Mouse (Mus musculus): ENCODE measurements around the gene Slc25a11. TPM values are rescaled to one million over a fixed set of nuclear protein-coding genes. Genes with fewer than 3 reads are reported as not detected.

Gene Slc25a11
- total RNA-seq, 2 experiments from 2014 or later, result 264 to 408 TPM

DNA sequence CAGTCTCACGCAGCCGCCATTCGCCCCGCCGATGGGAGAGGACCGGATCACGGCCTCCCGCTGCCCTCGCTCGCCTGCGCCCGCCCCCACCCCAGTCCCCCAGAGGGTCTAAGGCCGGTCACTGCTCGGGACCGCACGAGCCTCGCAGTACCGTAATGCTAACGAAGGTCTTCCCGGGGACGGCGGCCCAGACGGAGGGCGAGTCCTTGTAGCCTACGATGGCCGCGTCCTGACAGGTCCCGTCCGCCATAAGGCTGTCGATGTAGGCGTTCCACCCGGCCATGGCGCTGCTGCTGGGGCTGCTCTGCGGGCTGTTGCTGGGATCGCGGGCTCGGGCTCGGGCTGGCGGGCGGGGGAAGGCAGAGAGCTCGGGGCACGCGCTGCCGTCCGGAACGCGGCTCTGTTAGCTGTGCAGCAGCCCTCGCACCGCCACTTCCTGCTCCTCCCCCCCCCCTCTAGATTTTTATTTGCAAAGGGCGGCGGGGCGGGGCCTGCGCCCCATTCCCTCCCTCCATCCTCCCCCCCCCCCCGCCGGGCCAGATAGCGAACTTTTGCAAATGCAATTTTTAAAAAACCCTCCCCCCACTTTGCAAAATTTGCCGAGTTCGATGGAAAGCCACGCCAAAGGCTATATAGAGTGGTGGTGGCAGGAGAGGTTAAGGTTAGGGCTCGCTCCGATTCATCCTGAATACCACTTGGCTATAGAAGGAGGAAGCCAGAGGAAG is 7.1 kb upstream of the Slc25a11 start, which contains the start of gene Pfn1:
TSS of gene Pfn1 (minus strand) at position 447 of the 725 bp plus-strand sequence.
- intact Hi-C loops (cut with DNase I), result loop anchor here (1.0 to 2.0 kb wide), 3 partner anchors 14 to 46 kb away; partner anchors contain the start of genes Camta2, Inca1, Kif1c and Spag7
- peak; percentile 88 for DNase-seq
- Histone ChIP-seq H3K4me3 (peak within 1 kb of the TSS; percentile 94), H3K27ac (peak within 1 kb of the TSS; percentile 92)
- no peak for TF ChIP-seq CTCF (IDR thresholded peaks at IDR 0.05)

DNA sequence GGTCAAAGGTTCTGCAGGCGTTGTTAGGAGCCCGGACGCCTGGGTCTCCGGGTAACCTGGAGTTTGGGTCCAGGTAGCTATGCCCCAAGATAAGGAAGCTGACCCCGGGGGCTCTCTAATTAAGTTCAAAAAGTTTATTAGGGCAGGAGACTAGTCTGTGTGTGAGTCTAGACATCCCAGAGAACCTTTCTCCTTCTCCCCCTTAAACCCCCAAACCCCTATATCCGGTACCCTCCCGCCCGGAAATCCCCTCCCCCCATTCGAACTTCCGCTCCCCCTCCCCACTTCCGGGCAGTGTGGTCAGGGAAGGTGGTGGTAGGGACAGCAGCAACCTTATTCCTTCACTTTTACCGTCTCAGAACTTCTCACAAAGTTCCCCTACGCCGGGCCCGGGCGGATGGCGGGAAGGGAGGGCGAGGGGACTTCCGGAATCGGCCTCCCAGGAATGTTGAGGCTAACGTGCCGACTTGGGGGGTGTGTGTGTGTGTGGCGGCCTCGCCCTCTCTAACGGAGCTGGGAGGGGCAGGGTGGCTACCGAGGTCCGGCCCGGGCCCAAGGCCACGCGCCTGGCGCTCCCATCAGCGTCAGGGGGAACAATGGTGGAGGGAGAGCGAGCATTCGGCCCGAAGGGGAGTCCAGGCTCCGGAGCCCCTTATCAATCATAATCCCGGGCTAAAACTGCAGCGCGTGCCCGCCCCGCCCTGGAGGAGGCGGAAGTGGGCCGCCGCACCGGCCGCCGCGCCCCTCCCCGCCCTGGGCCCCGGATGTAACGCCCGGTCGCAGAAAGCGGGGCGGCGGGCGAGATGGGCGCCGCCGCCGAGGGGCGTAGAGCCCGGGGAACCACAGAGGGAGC is 6.3 kb upstream of the Slc25a11 start:
- DNase-seq, result peak; percentile 80
- Histone ChIP-seq H3K27ac (peak overlapping the region; percentile 92), H3K4me3 (peak overlapping the region; percentile 94)
- no peak for TF ChIP-seq CTCF (IDR thresholded peaks at IDR 0.05)
- intact Hi-C loops (cut with DNase I), result loop anchor here (1.0 to 2.0 kb wide), 3 partner anchors 15 to 47 kb away; partner anchors contain the start of genes Camta2, Inca1, Kif1c and Spag7

DNA sequence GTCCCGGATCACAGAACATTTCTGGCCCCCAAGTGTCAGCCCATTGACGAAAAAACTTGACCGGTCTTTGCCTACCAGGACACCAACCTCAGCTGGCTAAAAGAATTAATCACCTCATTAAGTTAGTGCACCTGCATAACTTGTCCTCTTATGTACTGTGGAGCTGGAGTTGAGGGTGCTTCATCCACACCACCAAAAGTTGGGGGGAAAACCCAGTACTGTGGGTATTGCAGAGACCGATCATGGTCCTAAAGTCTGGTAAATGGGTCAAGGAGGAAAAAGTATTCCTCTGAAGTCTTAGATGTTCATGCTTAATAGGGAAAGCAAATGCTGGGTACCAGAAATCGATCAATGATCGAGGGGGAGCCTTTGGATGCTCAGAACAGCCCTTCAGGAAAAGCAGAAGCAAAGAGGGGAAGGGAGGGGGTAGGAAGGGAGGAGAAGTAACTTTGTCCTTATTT is 5.6 kb upstream of the Slc25a11 start:
- intact Hi-C loops (cut with DNase I), result no loop called here
- no peak for TF ChIP-seq CTCF (IDR thresholded peaks at IDR 0.05)
- no peak for DNase-seq
- H3K27ac ChIP-seq, result peak overlapping the region; percentile 92
- H3K4me3 ChIP-seq, result peak overlapping the region; percentile 94

GRCm38 (mm10) chr11:70652029-70652883 is 5.0 kb upstream of the Slc25a11 start:
- Histone ChIP-seq H3K27ac (peak overlapping the region; percentile 92), H3K4me3 (peak overlapping the region; percentile 94)
- no peak for DNase-seq
- intact Hi-C loops (cut with DNase I), result no loop called here
- no peak for TF ChIP-seq CTCF (IDR thresholded peaks at IDR 0.05)

DNA sequence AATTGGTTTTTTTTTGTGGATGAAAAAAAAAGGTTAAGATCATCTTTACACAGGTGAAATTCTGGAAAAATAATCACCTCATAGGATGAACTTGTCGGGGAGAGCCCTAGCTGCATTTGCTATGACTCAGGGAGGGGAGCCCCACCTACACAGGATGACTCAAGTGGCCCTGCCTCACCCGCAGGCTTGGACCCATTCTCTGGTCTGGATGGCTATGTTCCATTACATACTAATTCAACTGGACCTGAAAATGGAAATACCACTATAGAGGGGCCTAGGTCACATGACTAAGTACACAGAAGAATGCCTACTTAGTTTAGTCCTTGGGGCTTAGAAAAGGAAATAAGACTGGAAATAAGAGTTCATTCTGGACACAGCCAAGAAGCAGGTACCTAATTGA is 4.1 kb upstream of the Slc25a11 start:
- peak overlapping the region; percentile 94 for H3K4me3 ChIP-seq
- TF ChIP-seq CTCF (IDR thresholded peaks at IDR 0.05), result no peak
- intact Hi-C loops (cut with DNase I), result no loop called here
- peak overlapping the region; percentile 92 for H3K27ac ChIP-seq
- no peak for DNase-seq

DNA sequence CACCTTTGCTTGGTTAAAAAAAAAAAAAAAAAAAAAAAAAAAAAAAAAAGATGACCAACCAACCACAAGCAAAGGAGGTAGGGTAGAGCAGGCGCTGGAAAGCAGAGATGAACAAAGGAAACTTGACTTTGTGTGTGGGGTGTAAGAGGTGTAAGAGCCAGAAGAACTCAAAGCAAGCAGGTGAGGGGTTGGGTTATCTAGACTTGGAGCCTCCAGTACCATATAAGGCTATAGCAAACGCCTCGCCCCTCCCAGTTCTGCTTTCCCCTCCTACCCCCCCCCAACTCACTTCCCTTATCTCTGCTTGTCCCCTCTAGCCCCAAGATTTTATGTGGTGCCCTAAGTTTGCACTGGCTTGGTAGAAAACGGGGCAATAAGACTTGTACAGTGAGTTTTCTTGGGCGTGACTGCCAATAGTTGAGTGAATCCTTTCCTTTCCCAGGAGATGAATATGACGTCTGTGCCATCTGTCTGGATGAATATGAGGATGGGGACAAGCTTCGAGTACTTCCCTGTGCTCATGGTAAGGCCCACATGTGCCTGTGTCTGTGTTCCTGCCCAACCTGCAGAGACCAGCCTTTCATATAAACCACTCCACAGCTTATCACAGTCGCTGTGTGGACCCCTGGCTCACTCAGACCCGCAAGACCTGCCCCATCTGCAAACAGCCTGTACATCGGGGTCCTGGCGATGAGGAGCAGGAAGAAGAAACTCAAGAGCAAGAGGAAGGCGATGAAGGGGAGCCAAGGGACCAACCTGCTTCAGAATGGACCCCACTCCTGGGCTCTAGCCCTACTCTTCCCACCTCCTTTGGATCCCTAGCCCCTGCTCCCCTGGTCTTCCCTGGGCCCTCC is 3.3 kb upstream of the Slc25a11 start:
- H3K4me3 ChIP-seq, result peak overlapping the region; percentile 38

GRCm38 (mm10) chr11:70649185-70649734 is 2.0 kb upstream of the Slc25a11 start:
- peak overlapping the region; percentile 91 for H3K4me3 ChIP-seq
- H3K27ac ChIP-seq, result peak overlapping the region; percentile 92; the same call in 1 of the 2 replicates
- no peak for TF ChIP-seq CTCF (IDR thresholded peaks at IDR 0.05)
- intact Hi-C loops (cut with DNase I), result loop anchor here (2.0 to 10.0 kb wide), 2 partner anchors 50 to 654 kb away; partner anchors contain the start of genes Gabarap and Phf23
- no peak for DNase-seq

More for the DNA sequence above, 3.3 kb upstream of the Slc25a11 start:
- peak overlapping the region; percentile 92 for H3K27ac ChIP-seq
- intact Hi-C loops (cut with DNase I), result no loop called here
- no peak for DNase-seq
- no peak for TF ChIP-seq CTCF (IDR thresholded peaks at IDR 0.05)

DNA sequence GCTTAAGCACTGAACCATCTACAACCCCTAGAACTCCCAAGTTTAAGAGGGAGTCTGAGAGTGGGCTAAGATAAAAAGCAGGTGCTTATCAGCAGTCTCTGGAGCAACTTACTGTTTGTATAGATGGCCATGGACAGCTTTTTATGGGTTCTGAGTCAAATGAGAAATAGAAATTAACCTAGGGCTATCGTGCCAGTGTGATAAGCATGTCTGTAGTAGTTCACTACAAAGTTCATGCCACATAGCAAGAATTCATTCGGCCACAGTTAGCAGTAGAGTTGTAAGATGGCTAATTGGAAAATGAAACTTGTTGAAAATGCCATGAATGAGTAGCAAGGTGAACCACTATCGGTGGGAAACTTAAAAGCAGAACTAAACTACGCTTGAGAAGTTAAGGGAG is 1.2 kb upstream of the Slc25a11 start:
- Histone ChIP-seq H3K4me3 (peak overlapping the region; percentile 91), H3K27ac (peak overlapping the region; percentile 94)
- intact Hi-C loops (cut with DNase I), result loop anchor here (2.0 to 10.0 kb wide), 2 partner anchors 50 to 654 kb away; partner anchors contain the start of genes Gabarap and Phf23
- DNase-seq, result no peak
- no peak for TF ChIP-seq CTCF (IDR thresholded peaks at IDR 0.05)

DNA sequence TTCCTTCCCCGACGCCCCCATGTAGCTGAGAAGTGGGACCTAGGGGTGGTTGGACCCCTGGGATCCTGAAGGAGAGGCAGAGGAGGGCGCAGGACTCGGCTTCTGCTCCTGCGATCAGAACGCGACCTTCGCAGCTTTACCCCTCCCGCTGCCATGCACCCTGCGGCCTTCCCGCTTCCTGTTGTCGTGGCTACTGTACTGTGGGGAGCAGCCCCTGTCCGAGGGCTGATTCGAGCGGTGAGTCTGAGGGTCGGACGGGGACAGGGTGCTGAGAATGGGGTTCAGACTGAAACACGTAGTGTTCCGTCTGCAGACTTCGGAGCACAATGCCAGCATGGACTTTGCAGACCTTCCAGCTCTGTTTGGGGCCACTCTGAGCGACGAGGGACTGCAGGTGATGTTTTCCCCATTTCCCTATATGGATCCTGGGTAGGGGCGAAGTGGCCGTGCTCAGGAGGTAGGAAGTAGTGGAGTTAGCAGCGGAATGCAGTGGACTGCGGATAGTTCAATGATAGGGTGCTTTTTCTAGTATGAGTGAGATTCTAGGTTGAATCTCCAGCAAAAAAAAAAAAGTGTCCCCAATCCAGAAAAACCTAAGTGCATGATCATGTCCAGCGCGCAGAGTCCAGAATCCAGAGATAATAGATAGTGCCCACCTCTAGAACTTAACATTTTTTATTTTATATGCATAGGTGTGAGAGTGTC is 589 bp upstream of the Slc25a11 start:
- no peak for TF ChIP-seq CTCF (IDR thresholded peaks at IDR 0.05)
- peak; percentile 60 for DNase-seq
- Histone ChIP-seq H3K4me3 (peak overlapping the region; percentile 91), H3K27ac (peak overlapping the region; percentile 94)
- intact Hi-C loops (cut with DNase I), result loop anchor here (2.0 to 10.0 kb wide), 2 partner anchors 51 to 653 kb away; partner anchors contain the start of genes Gabarap and Phf23

DNA sequence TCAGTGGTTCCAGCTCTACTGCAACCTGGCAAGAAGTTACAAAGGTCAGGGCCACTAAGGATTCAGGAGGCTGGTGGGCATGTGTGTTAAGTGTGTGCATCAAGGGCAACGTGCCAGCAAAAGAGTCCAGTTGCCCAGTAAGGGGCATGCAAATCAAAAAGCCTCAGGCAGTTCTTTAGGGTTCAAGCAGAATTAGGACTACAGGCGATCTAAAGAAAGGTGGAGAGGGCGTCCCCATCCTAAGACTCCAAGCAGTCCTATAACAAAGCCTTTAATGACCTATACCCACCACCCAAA is 1.1 kb downstream of the Slc25a11 start:
- intact Hi-C loops (cut with DNase I), result loop anchor here (10.0 kb wide), 1 partner anchor 651 kb away; the partner anchor contains the start of genes Gabarap and Phf23
- no peak for TF ChIP-seq CTCF (IDR thresholded peaks at IDR 0.05)
- Histone ChIP-seq H3K27ac (peak overlapping the region; percentile 97), H3K4me3 (peak overlapping the region; percentile 91)
- no peak for DNase-seq

All from gastrocnemius, adult 2 months (tissue).